ENCODE assay signal across 19 mouse cellular contexts in genomic region chr10:125937517-125938497, GRCm38 (mm10). TPM values are rescaled to one million over a fixed set of nuclear protein-coding genes. Genes with fewer than 3 reads are reported as not detected.
DNase-seq lines count a peak whose midpoint lies in the region; ATAC-seq and TF ChIP-seq lines count a peak whose summit lies in the region.
"Had no signal": no experiment of that assay in that cellular context is flagged by ENCODE, and none has a peak within 500 bp of the region (broad histone marks: within the 10 kb centered on the region; RNA-seq: fewer than 3 reads in every experiment).

No protein-coding gene starts in this region.

- no peaks in the 10 kb centered on the region for H3K27me3 ChIP-seq in lung, embryonic 14.5 days (ENCODE audit: insufficient read depth, low read length)
- no peaks in the 10 kb centered on the region for H3K27me3 ChIP-seq in intestine, postnatal 0 days (replicated peaks; ENCODE audit: control insufficient read depth, insufficient read depth, low read length)
- no peaks in the 10 kb centered on the region for H3K27me3 ChIP-seq in stomach, postnatal 0 days (ENCODE audit: control insufficient read depth, insufficient read depth, low read length)
- H3K27me3 ChIP-seq: limb, embryonic 15.5 days had no signal

- H3K4me1 ChIP-seq in lung, embryonic 14.5 days (ENCODE audit: insufficient read depth) = 0 out of 2 replicates have a peak, but pooled peaks cover 6% of the 10 kb centered on the region
- H3K4me1 ChIP-seq in intestine, postnatal 0 days (replicated peaks; ENCODE audit: control insufficient read depth, insufficient read depth, low read length) = no peaks in the 10 kb centered on the region; the same call in 1 of the 2 replicates
- peaks cover 8% of the 10 kb centered on the region for H3K4me1 ChIP-seq in stomach, postnatal 0 days (replicated peaks; ENCODE audit: control insufficient read depth, insufficient read depth)

- WGBS in lung, embryonic 14.5 days = 36% methylated on average over 11 of the region's 11 CpGs
- WGBS in intestine, postnatal 0 days = 39% methylated on average over 11 of the region's 11 CpGs
- WGBS in stomach, postnatal 0 days = 37% methylated on average over 11 of the region's 11 CpGs

- no peak overlapping the region for H3K27ac ChIP-seq in lung, embryonic 14.5 days (ENCODE audit: low read depth)
- no peak overlapping the region for H3K27ac ChIP-seq in intestine, postnatal 0 days (ENCODE audit: low read depth, low read length)
- H3K27ac ChIP-seq in stomach, postnatal 0 days (replicated peaks) = peak overlapping the region; percentile 49; the same call in 1 of the 2 replicates
- H3K27ac ChIP-seq: heart, embryonic 13.5 days; limb, embryonic 15.5 days; midbrain, embryonic 10.5 days had no signal

- no peak overlapping the region for H3K9ac ChIP-seq in lung, embryonic 14.5 days
- H3K9ac ChIP-seq in intestine, postnatal 0 days (ENCODE audit: low read depth, low read length) = no peak overlapping the region
- no peak overlapping the region for H3K9ac ChIP-seq in stomach, postnatal 0 days (ENCODE audit: low read length)
- H3K9ac ChIP-seq: heart, embryonic 13.5 days; limb, embryonic 15.5 days had no signal

- no peak for TF ChIP-seq EP300 in stomach, postnatal 0 days (optimal IDR thresholded peaks at IDR 0.05)

- no peak overlapping the region for H3K4me3 ChIP-seq in lung, embryonic 14.5 days (ENCODE audit: low read depth, low read length)
- H3K4me3 ChIP-seq in intestine, postnatal 0 days (ENCODE audit: low read depth, low read length) = no peak overlapping the region
- no peak overlapping the region; the same call in 1 of the 2 replicates for H3K4me3 ChIP-seq in stomach, postnatal 0 days (ENCODE audit: low read depth, low read length)
- H3K4me3 ChIP-seq: heart, embryonic 13.5 days; limb, embryonic 15.5 days; midbrain, embryonic 10.5 days had no signal

- no peak overlapping the region for H3K4me2 ChIP-seq in lung, embryonic 14.5 days
- H3K4me2 ChIP-seq in intestine, postnatal 0 days (replicated peaks; ENCODE audit: low read depth) = peak overlapping the region; percentile 32; the same call in 1 of the 2 replicates
- H3K4me2 ChIP-seq in stomach, postnatal 0 days (replicated peaks; ENCODE audit: low read depth) = peak overlapping the region; percentile 40
- H3K4me2 ChIP-seq: heart, embryonic 13.5 days; limb, embryonic 15.5 days had no signal

- peak; percentile 64 for ATAC-seq in lung, embryonic 14.5 days (ENCODE audit: insufficient read depth)
- no peak for ATAC-seq in intestine, postnatal 0 days
- ATAC-seq in stomach, postnatal 0 days (ENCODE audit: low FRiP score, low TSS enrichment) = peak; percentile 85

- TF ChIP-seq CTCF in lung, embryonic 14.5 days (IDR thresholded peaks at IDR 0.05; ENCODE audit: low read depth) = no peak
- TF ChIP-seq CTCF in intestine, postnatal 0 days (IDR thresholded peaks at IDR 0.05; ENCODE audit: low read depth) = 0 out of 2 replicates have a peak, but pooled peaks have one; percentile 16
- peak; percentile 14; the same call in 1 of the 2 replicates for TF ChIP-seq CTCF in stomach, postnatal 0 days (IDR thresholded peaks at IDR 0.05; ENCODE audit: low read depth)

- H3K36me3 ChIP-seq in lung, embryonic 14.5 days (ENCODE audit: insufficient read depth) = no peaks in the 10 kb centered on the region
- no peaks in the 10 kb centered on the region for H3K36me3 ChIP-seq in intestine, postnatal 0 days (ENCODE audit: control insufficient read depth, insufficient read depth)
- no peaks in the 10 kb centered on the region for H3K36me3 ChIP-seq in stomach, postnatal 0 days (ENCODE audit: control insufficient read depth, insufficient read depth, low read length)
- H3K36me3 ChIP-seq: heart, embryonic 13.5 days; limb, embryonic 15.5 days; midbrain, embryonic 10.5 days had no signal

- no peak for DNase-seq in lung, embryonic 14.5 days
- no peak for DNase-seq in lung, postnatal 4 days
- DNase-seq in fat pad, adult 2 months (ENCODE audit: extremely low read depth, low read depth, low spot score) = peak; percentile 42
- peak; percentile 24 for DNase-seq in stomach, postnatal 0 days (ENCODE audit: low spot score)
- no peak for DNase-seq in left cerebral cortex, adult 8-10 months (ENCODE audit: low spot score in 2 of 2)
- no peak for DNase-seq in natural killer cell, adult 2 months (ENCODE audit: low spot score in 2 of 2)
- DNase-seq: adrenal gland, postnatal 10 days; cerebellum, adult 2 months; embryo, embryonic 11 days; gastrocnemius, postnatal 25 days; heart, postnatal 4 days; lung, adult 18-20 months; right cerebral cortex, adult 18-20 months; spleen, adult 18-20 months; thymus, adult 18-20 months had no signal

- no peaks in the 10 kb centered on the region for H3K9me3 ChIP-seq in lung, embryonic 14.5 days (ENCODE audit: low read depth, low read length)
- H3K9me3 ChIP-seq in intestine, postnatal 0 days (ENCODE audit: control insufficient read depth) = no peaks in the 10 kb centered on the region
- no peaks in the 10 kb centered on the region for H3K9me3 ChIP-seq in stomach, postnatal 0 days (ENCODE audit: control insufficient read depth, low read length)
- H3K9me3 ChIP-seq: heart, embryonic 13.5 days; limb, embryonic 15.5 days; midbrain, embryonic 10.5 days had no signal

RNA-seq across cellular contexts. Expression of gene Lrig3, which starts 28.2 kb away (rescaled TPM):
- 12.0 and 12.1 TPM in 2 replicates for polyA plus RNA-seq in lung, embryonic 14.5 days (2014; fragmentation: Nextera tagmentation; extraction: Ambion mirVana)
- polyA plus RNA-seq in intestine, postnatal 0 days (2015; fragmentation: Nextera tagmentation; extraction: Ambion mirVana) = 6.7 and 6.9 TPM in 2 replicates
- polyA plus RNA-seq in stomach, postnatal 0 days (2015; fragmentation: Nextera tagmentation; extraction: Ambion mirVana) = 11.3 and 11.6 TPM in 2 replicates
- total RNA-seq in left cerebral cortex, adult 8-10 months (2022) = 1 to 10 TPM; 3.3 to 5.7 (median 4.1) TPM

Comparison
In these comparisons a context has a peak if more than half of its experiments do, and no peak if none do; other contexts are left out.
1. DNase-seq: peak in fat pad, adult 2 months (single experiment) and stomach, postnatal 0 days (single experiment); none in lung, embryonic 14.5 days (single experiment), lung, postnatal 4 days (0 of 2), left cerebral cortex, adult 8-10 months (0 of 2) and natural killer cell, adult 2 months (0 of 2).